Mouse (Mus musculus): ENCODE data around the gene Slc25a42. TPM values are rescaled to one million over a fixed set of nuclear protein-coding genes. Genes with fewer than 3 reads are reported as not detected.

The Slc25a42 gene
- polyA plus RNA-seq, 1 experiment = 7.1 TPM

DNA sequence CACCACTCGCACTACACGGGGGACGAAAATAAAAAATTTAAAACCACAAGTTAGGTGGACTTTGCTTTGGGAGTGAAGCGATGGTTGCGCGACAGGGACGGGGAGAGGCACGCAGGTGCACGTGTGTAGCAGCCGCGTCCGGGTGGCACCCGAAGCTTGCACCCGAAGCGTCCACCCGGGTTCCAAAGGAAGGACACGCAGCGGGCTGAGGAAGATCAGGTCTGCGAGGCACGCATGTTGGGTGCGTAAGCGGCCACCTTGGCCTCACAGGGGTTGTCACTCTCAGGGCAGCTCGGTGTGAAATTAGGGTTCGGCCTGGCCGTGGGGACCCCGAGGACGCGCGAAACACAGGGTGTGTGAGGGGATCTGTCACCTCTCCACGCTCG, 386 bp downstream of the Slc25a42 start:
- Histone ChIP-seq H3K27ac (ENCODE audit: control insufficient read depth, insufficient read depth, low read depth, low read length, poor library complexity) (peak overlapping the region; percentile 72), H3K4me1 (ENCODE audit: control insufficient read depth, insufficient read depth, low read length) (no peaks in the 10 kb centered on the region; the same call in 1 of the 2 replicates), H3K4me3 (replicated peaks; ENCODE audit: control insufficient read depth, low read depth, low read length) (peak overlapping the region; percentile 90)
- under 1% methylated on average over 31 of the region's 31 CpGs for WGBS
- TF ChIP-seq POLR2A (IDR thresholded peaks at IDR 0.05; ENCODE audit: borderline replicate concordance, control insufficient read depth, low read depth, low read length) = no peak
- no peak for TF ChIP-seq CTCF (IDR thresholded peaks at IDR 0.05; ENCODE audit: control insufficient read depth, insufficient read depth, low read length)

GRCm38 (mm10) chr8:70211275-70211674, 830 bp downstream of the Slc25a42 start:
- TF ChIP-seq CTCF (IDR thresholded peaks at IDR 0.05; ENCODE audit: control insufficient read depth, insufficient read depth, low read length) (no peak), POLR2A (IDR thresholded peaks at IDR 0.05; ENCODE audit: borderline replicate concordance, control insufficient read depth, low read depth, low read length) (no peak)
- H3K4me1 ChIP-seq (ENCODE audit: control insufficient read depth, insufficient read depth, low read length) = no peaks in the 10 kb centered on the region; the same call in 1 of the 2 replicates
- H3K4me3 ChIP-seq (replicated peaks; ENCODE audit: control insufficient read depth, low read depth, low read length) = peak overlapping the region; percentile 90
- WGBS = 81% methylated on average over 1 of the region's 1 CpGs
- H3K27ac ChIP-seq (ENCODE audit: control insufficient read depth, insufficient read depth, low read depth, low read length, poor library complexity) = no peak overlapping the region

GRCm38 (mm10) chr8:70210538-70210937, 1.6 kb downstream of the Slc25a42 start:
- no peak overlapping the region for H3K27ac ChIP-seq (ENCODE audit: control insufficient read depth, insufficient read depth, low read depth, low read length, poor library complexity)
- H3K4me3 ChIP-seq (replicated peaks; ENCODE audit: control insufficient read depth, low read depth, low read length) = no peak overlapping the region
- WGBS = 83% methylated on average over 8 of the region's 8 CpGs
- TF ChIP-seq POLR2A (IDR thresholded peaks at IDR 0.05; ENCODE audit: borderline replicate concordance, control insufficient read depth, low read depth, low read length) (no peak), CTCF (IDR thresholded peaks at IDR 0.05; ENCODE audit: control insufficient read depth, insufficient read depth, low read length) (no peak)
- no peaks in the 10 kb centered on the region; the same call in 1 of the 2 replicates for H3K4me1 ChIP-seq (ENCODE audit: control insufficient read depth, insufficient read depth, low read length)

GRCm38 (mm10) chr8:70208130-70208529, 4.0 kb downstream of the Slc25a42 start:
- no peak overlapping the region for H3K27ac ChIP-seq (ENCODE audit: control insufficient read depth, insufficient read depth, low read depth, low read length, poor library complexity)
- H3K4me3 ChIP-seq (replicated peaks; ENCODE audit: control insufficient read depth, low read depth, low read length) = no peak overlapping the region
- H3K4me1 ChIP-seq (ENCODE audit: control insufficient read depth, insufficient read depth, low read length) = no peaks in the 10 kb centered on the region; the same call in 1 of the 2 replicates
- 90% methylated on average over 1 of the region's 1 CpGs for WGBS
- TF ChIP-seq POLR2A (IDR thresholded peaks at IDR 0.05; ENCODE audit: borderline replicate concordance, control insufficient read depth, low read depth, low read length) (no peak), CTCF (IDR thresholded peaks at IDR 0.05; ENCODE audit: control insufficient read depth, insufficient read depth, low read length) (no peak)

GRCm38 (mm10) chr8:70204757-70205156, 7.3 kb downstream of the Slc25a42 start:
- no peak overlapping the region for H3K27ac ChIP-seq (ENCODE audit: control insufficient read depth, insufficient read depth, low read depth, low read length, poor library complexity)
- WGBS = 51% methylated on average over 1 of the region's 1 CpGs
- TF ChIP-seq CTCF (IDR thresholded peaks at IDR 0.05; ENCODE audit: control insufficient read depth, insufficient read depth, low read length) (no peak), POLR2A (IDR thresholded peaks at IDR 0.05; ENCODE audit: borderline replicate concordance, control insufficient read depth, low read depth, low read length) (no peak)
- no peak overlapping the region for H3K4me3 ChIP-seq (replicated peaks; ENCODE audit: control insufficient read depth, low read depth, low read length)
- peaks cover 5% of the 10 kb centered on the region; the same call in 1 of the 2 replicates for H3K4me1 ChIP-seq (ENCODE audit: control insufficient read depth, insufficient read depth, low read length)

DNA sequence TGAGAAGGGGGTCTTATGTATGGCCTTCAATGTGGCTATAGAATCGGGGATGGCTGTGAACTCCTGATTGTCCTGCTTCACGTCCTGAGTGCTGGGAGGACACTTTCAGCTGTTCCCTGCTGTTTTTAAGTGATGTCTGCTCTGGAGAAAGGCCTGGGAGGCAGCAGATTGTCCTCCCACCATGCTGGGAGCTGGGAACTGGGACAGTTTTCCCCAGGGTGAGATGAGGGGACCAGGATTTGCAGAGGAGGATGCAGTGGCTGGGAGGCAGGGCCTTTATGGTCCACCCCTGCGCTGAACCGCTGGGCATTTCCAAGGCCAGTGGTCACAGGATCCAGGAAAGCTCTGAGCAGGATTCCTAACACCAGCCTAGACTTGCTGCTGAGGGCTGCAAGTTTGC, 9.0 kb downstream of the Slc25a42 start:
- WGBS = 93% methylated on average over 4 of the region's 4 CpGs
- Histone ChIP-seq H3K4me3 (replicated peaks; ENCODE audit: control insufficient read depth, low read depth, low read length) (no peak overlapping the region), H3K27ac (ENCODE audit: control insufficient read depth, insufficient read depth, low read depth, low read length, poor library complexity) (no peak overlapping the region), H3K4me1 (ENCODE audit: control insufficient read depth, insufficient read depth, low read length) (peaks cover 5% of the 10 kb centered on the region; the same call in 1 of the 2 replicates)
- no peak for TF ChIP-seq POLR2A (IDR thresholded peaks at IDR 0.05; ENCODE audit: borderline replicate concordance, control insufficient read depth, low read depth, low read length)
- TF ChIP-seq CTCF (IDR thresholded peaks at IDR 0.05; ENCODE audit: control insufficient read depth, insufficient read depth, low read length) = no peak

DNA sequence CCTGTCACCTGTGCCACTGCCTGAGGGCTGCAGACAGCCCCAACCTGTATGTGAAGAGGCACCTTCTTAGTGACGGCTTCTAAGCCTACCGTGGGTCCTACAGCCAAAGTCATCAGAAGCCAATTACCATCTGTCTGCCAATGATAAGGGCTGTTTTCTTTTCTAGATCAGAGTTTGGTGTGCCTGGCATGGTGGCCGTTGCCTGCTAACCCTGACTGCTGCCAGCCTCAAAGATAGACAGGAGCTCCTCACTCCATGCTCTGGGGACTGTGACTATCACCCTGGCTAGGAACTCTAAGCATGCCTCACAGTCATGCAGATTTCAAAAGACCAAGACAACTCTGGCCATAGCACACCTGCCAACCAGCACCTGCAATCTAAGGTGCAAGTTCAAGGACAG, 10.7 kb downstream of the Slc25a42 start:
- WGBS = 56% methylated on average over 3 of the region's 3 CpGs
- TF ChIP-seq POLR2A (IDR thresholded peaks at IDR 0.05; ENCODE audit: borderline replicate concordance, control insufficient read depth, low read depth, low read length) (no peak), CTCF (IDR thresholded peaks at IDR 0.05; ENCODE audit: control insufficient read depth, insufficient read depth, low read length) (no peak)
- Histone ChIP-seq H3K4me1 (ENCODE audit: control insufficient read depth, insufficient read depth, low read length) (peaks cover 5% of the 10 kb centered on the region; the same call in 1 of the 2 replicates), H3K4me3 (replicated peaks; ENCODE audit: control insufficient read depth, low read depth, low read length) (peak overlapping the region; percentile 0), H3K27ac (ENCODE audit: control insufficient read depth, insufficient read depth, low read depth, low read length, poor library complexity) (peak overlapping the region; percentile 87)

DNA sequence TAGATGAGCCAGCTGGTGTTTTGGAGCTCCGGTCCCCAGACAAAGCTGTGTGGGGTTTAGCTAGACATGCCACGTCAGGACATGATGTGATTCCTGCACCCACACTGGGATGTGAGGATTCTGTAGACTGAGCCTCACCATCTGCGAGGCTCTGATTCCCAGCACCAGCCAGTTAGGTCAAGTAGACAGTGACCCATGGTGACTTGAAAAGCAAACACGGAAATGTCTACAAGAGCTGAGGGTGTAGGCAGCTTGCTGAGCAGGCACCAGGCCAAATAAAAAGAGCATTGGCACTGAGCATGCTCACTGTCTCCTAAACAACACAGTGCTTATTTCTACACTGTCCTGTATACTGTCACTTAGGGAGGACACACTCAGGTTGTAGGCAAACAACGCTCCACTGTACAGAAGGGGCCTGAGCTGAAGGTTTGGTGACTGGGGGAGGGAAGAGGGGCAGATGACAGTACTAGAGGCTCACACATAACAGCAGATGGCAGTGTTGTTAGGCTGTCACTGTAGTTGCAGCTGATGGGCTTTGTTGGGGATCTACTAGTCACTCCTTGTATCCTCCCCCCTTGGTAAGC, 11.9 kb downstream of the Slc25a42 start:
- WGBS = 79% methylated on average over 5 of the region's 5 CpGs
- H3K4me1 ChIP-seq (ENCODE audit: control insufficient read depth, insufficient read depth, low read length) = peaks cover 5% of the 10 kb centered on the region; the same call in 1 of the 2 replicates
- H3K4me3 ChIP-seq (replicated peaks; ENCODE audit: control insufficient read depth, low read depth, low read length) = no peak overlapping the region
- peak; percentile 42; the same call in 1 of the 2 replicates for TF ChIP-seq CTCF (IDR thresholded peaks at IDR 0.05; ENCODE audit: control insufficient read depth, insufficient read depth, low read length)
- no peak for TF ChIP-seq POLR2A (IDR thresholded peaks at IDR 0.05; ENCODE audit: borderline replicate concordance, control insufficient read depth, low read depth, low read length)
- H3K27ac ChIP-seq (ENCODE audit: control insufficient read depth, insufficient read depth, low read depth, low read length, poor library complexity) = peak overlapping the region; percentile 27; the same call in 1 of the 2 replicates
